Mouse (Mus musculus): Measurements from ENCODE around the gene Clec5a. TPM values are rescaled to one million over a fixed set of nuclear protein-coding genes. Genes with fewer than 3 reads are reported as not detected.

Gene Clec5a
- polyA plus RNA-seq (2012; rRNA removed), result not detected in 2 replicates

GRCm38 (mm10) chr6:40585645-40586044, at the start of gene Clec5a:
Clec5a (minus strand) TSS chr6:40585821.

GRCm38 (mm10) chr6:40628406-40629000, 42.9 kb upstream of the Clec5a start, which contains the start of gene Mgam:
Mgam (plus strand) TSS chr6:40628831.

GRCm38 (mm10) chr6:40613260-40613852, 27.7 kb upstream of the Clec5a start, which contains the start of gene Tas2r138:
Tas2r138 (minus strand) TSS chr6:40613310.

GRCm38 (mm10) chr6:40569187-40569586, 16.4 kb downstream of the Clec5a start, which contains the start of gene Olfr460:
Olfr460 (plus strand) TSS chr6:40569487.

GRCm38 (mm10) chr6:40554950-40555349, 30.7 kb downstream of the Clec5a start, which contains the start of gene Olfr461:
Olfr461 (minus strand) TSS chr6:40555050.

Other genes starting within 250 kb of the Clec5a start
- 2.8 and 4.3 TPM in 2 replicates for gene E330009J07Rik, start 149.7 kb downstream of the Clec5a start, polyA plus RNA-seq (2012; rRNA removed)
- not detected in 2 replicates for gene Wee2, start 146.7 kb downstream of the Clec5a start, polyA plus RNA-seq (2012; rRNA removed)
- gene Ssbp1, start 114.5 kb downstream of the Clec5a start, polyA plus RNA-seq (2012; rRNA removed), result 2.2 and 2.4 TPM in 2 replicates
- not detected in 2 replicates for gene Tas2r137, start 94.6 kb downstream of the Clec5a start, polyA plus RNA-seq (2012; rRNA removed)
- gene Tas2r108, start 92.3 kb downstream of the Clec5a start, polyA plus RNA-seq (2012; rRNA removed), result not detected in 2 replicates
- not detected in 2 replicates for gene Prss37, start 66.3 kb downstream of the Clec5a start, polyA plus RNA-seq (2012; rRNA removed)
- gene Olfr461, start 30.8 kb downstream of the Clec5a start, polyA plus RNA-seq (2012; rRNA removed), result not detected in 2 replicates
- gene Olfr460, start 16.3 kb downstream of the Clec5a start, polyA plus RNA-seq (2012; rRNA removed), result not detected in 2 replicates
- not detected in 2 replicates for gene Tas2r138, start 27.5 kb upstream of the Clec5a start, polyA plus RNA-seq (2012; rRNA removed)
- gene Mgam, start 43.0 kb upstream of the Clec5a start, polyA plus RNA-seq (2012; rRNA removed), result 0.06 and 0.16 TPM in 2 replicates